Mouse (Mus musculus) liver, postnatal 0 days (tissue): ENCODE measurements around the gene 1700113H08Rik.

Experiments
- CTCF ChIP-seq: sonication (generic); IDR thresholded peaks from 2 replicates; pipeline ENCODE4 v1.5.1; 2016; ENCODE audit warnings: antibody characterized with exemption, low read depth
- EP300 ChIP-seq: IDR thresholded peaks from 2 replicates; pipeline ENCODE4 v1.6.1; 2016; ENCODE audit warnings: antibody characterized with exemption, low read depth, mild to moderate bottlenecking

GRCm38 (mm10) chr10:87230071-87230910 is 172.4 kb downstream of the 1700113H08Rik start:
- no peak for TF ChIP-seq CTCF
- TF ChIP-seq EP300 = no peak
